ENCODE assay signal across 8 mouse cellular contexts in the genomic region with DNA sequence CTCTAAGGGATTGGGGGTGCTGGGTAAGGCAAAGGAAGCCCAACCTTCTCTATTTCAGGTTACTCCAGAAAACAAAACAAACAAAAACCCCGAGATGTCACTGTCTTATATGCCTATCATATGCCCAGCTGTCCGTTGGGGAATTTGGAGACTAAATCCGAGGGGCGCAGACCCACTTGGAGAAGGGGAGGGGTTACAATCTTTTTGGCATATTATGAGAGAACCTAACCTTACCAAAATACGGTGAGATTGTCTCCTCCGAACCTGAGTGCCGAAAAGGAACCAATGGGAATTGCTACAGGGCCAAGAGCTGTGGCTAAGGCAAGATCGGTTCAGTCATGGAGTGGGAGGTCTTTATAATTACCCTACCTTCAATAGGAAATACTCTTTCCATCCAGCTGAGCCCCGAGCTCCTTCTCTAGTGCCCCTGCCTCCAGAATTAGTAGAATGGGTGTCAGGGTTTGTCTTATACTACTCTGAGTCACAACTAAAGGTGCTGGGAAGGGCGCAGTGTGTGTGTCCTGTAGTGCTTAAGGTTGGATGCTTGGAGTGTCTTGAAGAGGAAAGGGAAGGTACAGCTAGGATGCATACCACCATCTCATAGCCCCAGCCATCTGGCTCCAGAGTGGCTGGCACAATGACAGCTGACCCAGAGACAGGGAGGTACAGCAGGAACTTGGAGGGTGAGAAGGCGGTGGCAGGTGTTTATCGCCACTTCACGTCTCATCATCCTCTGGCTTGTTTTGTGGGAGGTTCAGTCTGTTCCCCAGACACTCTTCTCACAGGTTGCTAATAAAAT. TPM values are rescaled to one million over a fixed set of nuclear protein-coding genes. Genes with fewer than 3 reads are reported as not detected.
DNase-seq lines count a peak whose midpoint lies in the region; ATAC-seq and TF ChIP-seq lines count a peak whose summit lies in the region.

No protein-coding gene starts in this region.

- 29% methylated on average over 13 of the region's 13 CpGs for WGBS in embryonic facial prominence, embryonic 10.5 days
- 24% methylated on average over 13 of the region's 13 CpGs for WGBS in hindbrain, embryonic 11.5 days
- 22% methylated on average over 13 of the region's 13 CpGs for WGBS in liver, adult 2 months

- H3ac ChIP-seq in myocyte (ENCODE audit: control insufficient read depth, insufficient read length), result peak overlapping the region; percentile 9

- peak overlapping the region; percentile 99 for H3K9ac ChIP-seq in ES-Bruce4 (ENCODE audit: low read depth, poor library complexity, severe bottlenecking)
- peak overlapping the region; percentile 81 for H3K9ac ChIP-seq in hindbrain, embryonic 11.5 days (ENCODE audit: low read depth, low read length)
- peak overlapping the region; percentile 89 for H3K9ac ChIP-seq in liver, adult 2 months (ENCODE audit: low read depth, low read length)

- TF ChIP-seq POLR2A in ES-Bruce4 (IDR thresholded peaks at IDR 0.05; ENCODE audit: insufficient read depth, low read length), result no peak
- no peak for TF ChIP-seq POLR2A in liver, adult 2 months (IDR thresholded peaks at IDR 0.05; ENCODE audit: extremely low read depth, insufficient read depth, low read length)
- no peak for TF ChIP-seq POLR2A in myocyte (IDR thresholded peaks at IDR 0.05; ENCODE audit: insufficient read length, low read depth)

- peaks cover 9% of the 10 kb centered on the region for H3K79me2 ChIP-seq in liver, adult 2 months (ENCODE audit: control insufficient read depth, insufficient read depth, low read length)
- H3K79me2 ChIP-seq in myocyte (ENCODE audit: control insufficient read depth, insufficient read depth), result peaks cover 30% of the 10 kb centered on the region

- peak; percentile 38 to 43 for DNase-seq in B cell, adult 2 months
- peak; percentile 11 for DNase-seq in embryonic facial prominence, embryonic 10.5 days (ENCODE audit: low spot score)
- DNase-seq in hindbrain, embryonic 11.5 days (ENCODE audit: low spot score), result peak; percentile 26
- peak; percentile 39 for DNase-seq in liver, adult 2 months (ENCODE audit: extremely low read depth, low read depth, low spot score)
- peak; percentile 50 for DNase-seq in thymus, postnatal 25 days
- DNase-seq in frontal cortex, postnatal 25 days (ENCODE audit: low spot score in 2 of 2), result no peak

- peak overlapping the region; percentile 91 for H3K4me2 ChIP-seq in hindbrain, embryonic 11.5 days (replicated peaks; ENCODE audit: low read depth, low read length)
- peak overlapping the region; percentile 96 for H3K4me2 ChIP-seq in myocyte (ENCODE audit: low read depth)

- no peak for TF ChIP-seq CTCF in ES-Bruce4 (IDR thresholded peaks at IDR 0.05; ENCODE audit: low read depth, low read length)
- TF ChIP-seq CTCF in liver, adult 2 months (IDR thresholded peaks at IDR 0.05; ENCODE audit: low read depth, low read length), result no peak

- H3K27me3 ChIP-seq in ES-Bruce4 (ENCODE audit: control insufficient read depth, insufficient read depth, low read length, poor library complexity, severe bottlenecking) (no peaks in the 10 kb centered on the region), myocyte (ENCODE audit: control insufficient read depth, insufficient read depth, insufficient read length) (no peaks in the 10 kb centered on the region)
- no peaks in the 10 kb centered on the region for H3K27me3 ChIP-seq in embryonic facial prominence, embryonic 10.5 days (replicated peaks; ENCODE audit: low read depth, poor library complexity, severe bottlenecking)
- no peaks in the 10 kb centered on the region for H3K27me3 ChIP-seq in hindbrain, embryonic 11.5 days (ENCODE audit: control insufficient read depth, insufficient read depth, low read length)
- no peaks in the 10 kb centered on the region for H3K27me3 ChIP-seq in liver, adult 2 months (ENCODE audit: control insufficient read depth, insufficient read depth, low read length)

- no peak for TF ChIP-seq EP300 in ES-Bruce4 (IDR thresholded peaks at IDR 0.05; ENCODE audit: insufficient read depth, low read depth, low read length)

- no peak for ATAC-seq in hindbrain, embryonic 11.5 days (ENCODE audit: low FRiP score)

- peak overlapping the region; percentile 95 for H3K27ac ChIP-seq in ES-Bruce4 (ENCODE audit: insufficient read depth, low read length)
- H3K27ac ChIP-seq in embryonic facial prominence, embryonic 10.5 days (replicated peaks), result peak overlapping the region; percentile 92
- H3K27ac ChIP-seq in hindbrain, embryonic 11.5 days (ENCODE audit: low read depth, low read length), result peak overlapping the region; percentile 94; the same call in 1 of the 2 replicates
- peak overlapping the region; percentile 97 for H3K27ac ChIP-seq in liver, adult 2 months (replicated peaks; ENCODE audit: insufficient read depth, low read depth, low read length)

- H3K4me3 ChIP-seq in ES-Bruce4 (ENCODE audit: low read depth, low read length) (peak overlapping the region; percentile 50), myocyte (peak overlapping the region; percentile 69)
- peak overlapping the region; percentile 90 for H3K4me3 ChIP-seq in embryonic facial prominence, embryonic 10.5 days
- H3K4me3 ChIP-seq in hindbrain, embryonic 11.5 days (ENCODE audit: low read depth, low read length), result peak overlapping the region; percentile 79
- H3K4me3 ChIP-seq in liver, adult 2 months (ENCODE audit: insufficient read depth, low read depth, low read length), result peak overlapping the region; percentile 90

- no peaks in the 10 kb centered on the region for H3K4me1 ChIP-seq in ES-Bruce4 (ENCODE audit: control insufficient read depth, insufficient read depth, low read length)
- peaks cover 69% of the 10 kb centered on the region for H3K4me1 ChIP-seq in embryonic facial prominence, embryonic 10.5 days
- H3K4me1 ChIP-seq in hindbrain, embryonic 11.5 days (replicated peaks; ENCODE audit: control insufficient read depth, insufficient read depth, low read length), result peaks cover 20% of the 10 kb centered on the region
- peaks cover 14% of the 10 kb centered on the region for H3K4me1 ChIP-seq in liver, adult 2 months (ENCODE audit: control insufficient read depth, insufficient read depth, low read length)

- H3K36me3 ChIP-seq in ES-Bruce4 (ENCODE audit: control insufficient read depth, insufficient read depth, low read length, poor library complexity, severe bottlenecking), result peaks cover 18% of the 10 kb centered on the region
- peaks cover 22% of the 10 kb centered on the region for H3K36me3 ChIP-seq in embryonic facial prominence, embryonic 10.5 days (replicated peaks)
- H3K36me3 ChIP-seq in hindbrain, embryonic 11.5 days (ENCODE audit: control insufficient read depth, insufficient read depth, low read length), result peaks cover 1% of the 10 kb centered on the region
- H3K36me3 ChIP-seq in liver, adult 2 months (ENCODE audit: control insufficient read depth, insufficient read depth, low read length), result peaks cover 14% of the 10 kb centered on the region
- H3K36me3 ChIP-seq in myocyte (ENCODE audit: control insufficient read depth, insufficient read depth), result peaks cover 20% of the 10 kb centered on the region

- no peaks in the 10 kb centered on the region for H3K9me3 ChIP-seq in ES-Bruce4 (replicated peaks; ENCODE audit: control insufficient read depth, insufficient read depth, low read length, poor library complexity, severe bottlenecking)
- H3K9me3 ChIP-seq in embryonic facial prominence, embryonic 10.5 days, result no peaks in the 10 kb centered on the region
- no peaks in the 10 kb centered on the region for H3K9me3 ChIP-seq in hindbrain, embryonic 11.5 days (ENCODE audit: control insufficient read depth, low read length)

TF ChIP-seq in myocyte, 11 proteins besides CTCF, POLR2A, EP300 and RAD21:
- TF ChIP-seq MYOD1 (IDR thresholded peaks at IDR 0.05; ENCODE audit: control insufficient read depth in 1 of 3, insufficient read length in 2 of 3, low read depth in 2 of 3), result peak in 1 of 3 experiments; percentile 61
- no peak for TF ChIP-seq USF1 (IDR thresholded peaks at IDR 0.05; ENCODE audit: low read depth)
- TF ChIP-seq MYOG (IDR thresholded peaks at IDR 0.05; ENCODE audit: control insufficient read depth in 1 of 3, insufficient read depth in 1 of 3, insufficient read length in 2 of 3, low read depth in 2 of 3), result peak in 2 of 3 experiments; percentile 13 to 24
- TF ChIP-seq TCF3 (IDR thresholded peaks at IDR 0.05; ENCODE audit: insufficient read length, low read depth), result no peak

RNA-seq across cellular contexts. Expression of a gene that starts 2.3 kb away (rescaled TPM):
- 166 and 170 TPM in 2 replicates for polyA plus RNA-seq in ES-Bruce4 (2011; ENCODE audit: insufficient read depth, insufficient read length, low read depth, missing spikeins)
- polyA plus RNA-seq in embryonic facial prominence, embryonic 10.5 days (2016; fragmentation: Nextera tagmentation; extraction: Ambion mirVana), result 14.7 and 17.5 TPM in 2 replicates
- 20.0 and 37.6 TPM in 2 replicates for polyA plus RNA-seq in hindbrain, embryonic 11.5 days (2014; fragmentation: Nextera tagmentation; extraction: Ambion mirVana)
- 6.6 and 9.1 TPM in 2 replicates for total RNA-seq in liver, adult 2 months (2014; rRNA removed)
- 9.7 and 12.3 TPM in 2 replicates for polyA plus RNA-seq in liver, adult 2 months (2012; rRNA removed)
- 12.7 TPM for polyA plus RNA-seq in myocyte (2012; fragmentation: generic; extraction: Trizol)

RNA-seq across cellular contexts. Expression of a gene that starts 10.6 kb away (rescaled TPM):
- polyA plus RNA-seq in ES-Bruce4 (2011; ENCODE audit: insufficient read depth, insufficient read length, low read depth, missing spikeins) (1,323 and 1,329 TPM in 2 replicates), myocyte (2012; fragmentation: generic; extraction: Trizol) (3,270 TPM)
- polyA plus RNA-seq in embryonic facial prominence, embryonic 10.5 days (2016; fragmentation: Nextera tagmentation; extraction: Ambion mirVana), result 2,197 and 2,277 TPM in 2 replicates
- polyA plus RNA-seq in hindbrain, embryonic 11.5 days (2014; fragmentation: Nextera tagmentation; extraction: Ambion mirVana), result 2,416 and 2,461 TPM in 2 replicates
- total RNA-seq in liver, adult 2 months (2014; rRNA removed), result 1,653 and 1,721 TPM in 2 replicates
- 2,471 and 2,841 TPM in 2 replicates for polyA plus RNA-seq in liver, adult 2 months (2012; rRNA removed)

RNA-seq across cellular contexts. Expression of a gene that starts 34.9 kb away (rescaled TPM):
- polyA plus RNA-seq in ES-Bruce4 (2011; ENCODE audit: insufficient read depth, insufficient read length, low read depth, missing spikeins) (759 and 788 TPM in 2 replicates), myocyte (2012; fragmentation: generic; extraction: Trizol) (84.3 TPM)
- 711 and 729 TPM in 2 replicates for polyA plus RNA-seq in embryonic facial prominence, embryonic 10.5 days (2016; fragmentation: Nextera tagmentation; extraction: Ambion mirVana)
- 590 and 626 TPM in 2 replicates for polyA plus RNA-seq in hindbrain, embryonic 11.5 days (2014; fragmentation: Nextera tagmentation; extraction: Ambion mirVana)
- 90.4 and 97.3 TPM in 2 replicates for total RNA-seq in liver, adult 2 months (2014; rRNA removed)
- 24.8 and 30.9 TPM in 2 replicates for polyA plus RNA-seq in liver, adult 2 months (2012; rRNA removed)

RNA-seq across cellular contexts. Expression of a gene that starts 58.3 kb away (rescaled TPM):
- 1,269 and 1,335 TPM in 2 replicates for polyA plus RNA-seq in ES-Bruce4 (2011; ENCODE audit: insufficient read depth, insufficient read length, low read depth, missing spikeins)
- 907 and 927 TPM in 2 replicates for polyA plus RNA-seq in embryonic facial prominence, embryonic 10.5 days (2016; fragmentation: Nextera tagmentation; extraction: Ambion mirVana)
- polyA plus RNA-seq in hindbrain, embryonic 11.5 days (2014; fragmentation: Nextera tagmentation; extraction: Ambion mirVana), result 858 and 879 TPM in 2 replicates
- 353 and 448 TPM in 2 replicates for total RNA-seq in liver, adult 2 months (2014; rRNA removed)
- polyA plus RNA-seq in liver, adult 2 months (2012; rRNA removed), result 170 and 182 TPM in 2 replicates
- 870 TPM for polyA plus RNA-seq in myocyte (2012; fragmentation: generic; extraction: Trizol)

Comparison
In these comparisons a context has a peak if more than half of its experiments do, and no peak if none do; other contexts are left out.
1. DNase-seq: peak in B cell, adult 2 months (2 of 2), embryonic facial prominence, embryonic 10.5 days (single experiment), hindbrain, embryonic 11.5 days (single experiment), liver, adult 2 months (single experiment) and thymus, postnatal 25 days (single experiment); none in frontal cortex, postnatal 25 days (0 of 2).
2. Peak in every context shown above with its lines, with median percentiles within 50 percentile points of each other: H3K27ac ChIP-seq, H3K4me3 ChIP-seq and H3K9ac ChIP-seq.